Mouse (Mus musculus) hindbrain, embryonic 11.5 days (tissue): ENCODE measurements around the gene Snw1. TPM values are rescaled to one million over a fixed set of nuclear protein-coding genes. Genes with fewer than 3 reads are reported as not detected.

ENCODE experiments used
- ATAC-seq: fragments of 200-750 bp; cut with Nextera tagmentation; 2 replicates; pipeline ENCODE4 v1.8.0; 2017; ENCODE audit warnings: mild to moderate bottlenecking, moderate TSS enrichment, moderate library complexity; ENCODE audit not compliant: low FRiP score
- DNase-seq: peaks from one replicate; pipeline ENCODE4 v3.0.0-alpha.2; 2015; ENCODE audit warnings: low spot score
- H3K27ac ChIP-seq: fragments of 300-500 bp; sonication (generic); 2 replicates; pipeline ENCODE4 v1.5.1; 2014; ENCODE audit warnings: mild to moderate bottlenecking, low read depth, low read length
- H3K27me3 ChIP-seq: fragments of 300-500 bp; sonication (generic); 2 replicates; pipeline ENCODE4 v1.6.1; 2014; ENCODE audit warnings: mild to moderate bottlenecking, low read length, moderate library complexity, mixed read lengths; ENCODE audit not compliant: control insufficient read depth, insufficient read depth
- H3K36me3 ChIP-seq: fragments of 300-500 bp; sonication (generic); 2 replicates; pipeline ENCODE4 v1.6.1; 2014; ENCODE audit warnings: mild to moderate bottlenecking, low read length, moderate library complexity, mixed read lengths; ENCODE audit not compliant: control insufficient read depth, insufficient read depth
- H3K4me1 ChIP-seq: fragments of 300-500 bp; sonication (generic); replicated peaks from 2 replicates; pipeline ENCODE4 v1.6.1; 2014; ENCODE audit warnings: low read length, mixed read lengths; ENCODE audit not compliant: control insufficient read depth, insufficient read depth
- H3K4me2 ChIP-seq: fragments of 300-500 bp; sonication (generic); replicated peaks from 2 replicates; pipeline ENCODE4 v1.6.1; 2014; ENCODE audit warnings: mild to moderate bottlenecking, low read depth, low read length
- H3K4me3 ChIP-seq: fragments of 300-500 bp; sonication (generic); 2 replicates; pipeline ENCODE4 v1.5.1; 2014; ENCODE audit warnings: low read depth, low read length
- H3K9ac ChIP-seq: fragments of 300-500 bp; sonication (generic); 2 replicates; pipeline ENCODE4 v1.6.1; 2014; ENCODE audit warnings: low read depth, low read length
- H3K9me3 ChIP-seq: fragments of 300-500 bp; sonication (generic); 2 replicates; pipeline ENCODE4 v1.6.1; 2016; ENCODE audit warnings: low read length; ENCODE audit not compliant: control insufficient read depth
- WGBS: fragments of 180-500 bp; shearing (Covaris S2); extraction: QIAGEN DNeasy Blood & Tissue Kit; methylation state at CpG from one replicate; pipeline ENCODE4 v1.1.7; 2014; 5-methylcytosine and 5-hydroxymethylcytosine counted together
- polyA plus RNA-seq: library from polyadenylated mRNA; unstranded; fragments of >200 nt; fragmentation: Nextera tagmentation; extraction: Ambion mirVana; gene quantifications from 2 replicates; pipeline ENCODE4 v1.2.1, GENCODE M21; 2014

Snw1 gene
- polyA plus RNA-seq, 1 experiment from 2014 or later = 156 TPM

DNA sequence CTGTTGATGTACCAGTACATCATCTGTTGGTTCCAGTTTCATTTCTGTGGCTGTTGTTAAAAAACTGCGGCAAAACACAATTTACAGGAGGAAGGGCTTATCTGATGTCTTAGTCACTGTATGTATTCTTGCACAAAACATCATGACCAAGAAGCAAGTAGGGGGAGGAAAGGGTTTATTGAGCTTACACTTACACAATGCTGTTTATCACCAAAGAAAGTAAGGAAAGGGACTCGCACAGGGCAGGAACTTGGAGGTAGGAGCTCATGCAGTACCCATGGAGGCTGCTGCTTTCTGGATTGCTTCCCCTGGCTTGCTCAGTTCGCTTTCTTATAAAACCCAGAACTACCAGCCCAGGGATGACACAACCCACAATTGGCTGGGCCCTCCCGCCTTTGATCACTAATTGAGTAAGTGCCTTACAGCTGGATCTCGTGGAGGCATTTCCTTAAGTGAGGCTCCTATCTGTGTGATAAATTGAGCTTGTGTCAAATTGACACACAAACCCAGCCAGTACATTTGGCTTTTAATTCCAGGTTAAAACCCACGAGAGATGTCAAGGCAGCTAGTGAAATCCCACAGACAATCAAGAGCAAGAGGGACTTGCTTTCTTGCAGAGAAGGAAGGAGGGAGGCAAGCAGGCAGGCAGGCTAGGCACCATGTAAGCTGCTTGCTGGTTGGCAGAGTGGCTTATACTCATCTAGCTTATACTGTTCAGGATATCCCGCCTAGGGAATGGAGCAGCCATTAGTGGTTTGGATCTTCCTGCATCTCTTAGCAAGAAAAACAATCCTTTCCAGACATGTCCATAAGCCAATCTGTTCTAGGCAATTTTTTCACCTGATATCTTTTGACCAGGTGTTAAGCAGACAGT, 1.6 kb downstream of the Snw1 start:
- WGBS = 79% methylated on average over 7 of the region's 7 CpGs
- Histone ChIP-seq H3K36me3 (no peaks in the 10 kb centered on the region), H3K4me1 (no peaks in the 10 kb centered on the region), H3K9ac (0 out of 2 replicates have a peak overlapping the region, but pooled peaks have one; percentile 86), H3K9me3 (no peaks in the 10 kb centered on the region), H3K27me3 (no peaks in the 10 kb centered on the region), H3K27ac (no peak overlapping the region), H3K4me2 (peak overlapping the region; percentile 59), H3K4me3 (0 out of 2 replicates have a peak overlapping the region, but pooled peaks have one; percentile 73)
- DNase-seq (no peak), ATAC-seq (no peak)

GRCm38 (mm10) chr12:87464678-87465297, 7.3 kb downstream of the Snw1 start:
- 92% methylated on average over 6 of the region's 6 CpGs for WGBS
- Histone ChIP-seq H3K4me1 (no peaks in the 10 kb centered on the region), H3K27me3 (no peaks in the 10 kb centered on the region), H3K9ac (no peak overlapping the region), H3K4me3 (no peak overlapping the region), H3K4me2 (no peak overlapping the region), H3K9me3 (no peaks in the 10 kb centered on the region), H3K27ac (no peak overlapping the region), H3K36me3 (peaks cover 12% of the 10 kb centered on the region; the same call in 1 of the 2 replicates)
- DNase-seq = no peak
- no peak for ATAC-seq

- WGBS = 90% methylated on average over 9 of the region's 9 CpGs
- Histone ChIP-seq H3K4me3 (no peak overlapping the region), H3K36me3 (0 out of 2 replicates have a peak, but pooled peaks cover 3% of the 10 kb centered on the region), H3K9me3 (no peaks in the 10 kb centered on the region), H3K4me2 (no peak overlapping the region), H3K4me1 (no peaks in the 10 kb centered on the region), H3K9ac (no peak overlapping the region), H3K27me3 (no peaks in the 10 kb centered on the region), H3K27ac (no peak overlapping the region)
- ATAC-seq (no peak), DNase-seq (no peak)
Measured at GRCm38 (mm10) chr12:87449456-87449855, 22.6 kb downstream of the Snw1 start.

GRCm38 (mm10) chr12:87444211-87444610, 27.9 kb downstream of the Snw1 start:
- 0 out of 2 replicates have a peak, but pooled peaks cover 2% of the 10 kb centered on the region for H3K4me1 ChIP-seq
- peaks cover 10% of the 10 kb centered on the region; the same call in 1 of the 2 replicates for H3K36me3 ChIP-seq
- peak overlapping the region; percentile 92; the same call in 1 of the 2 replicates for H3K9ac ChIP-seq
- no peaks in the 10 kb centered on the region for H3K9me3 ChIP-seq
- H3K27ac ChIP-seq = no peak overlapping the region
- 6% methylated on average over 16 of the region's 16 CpGs for WGBS
- DNase-seq (peak; percentile 32), ATAC-seq (peak; percentile 39)
- peak overlapping the region; percentile 68 for H3K4me2 ChIP-seq
- H3K4me3 ChIP-seq = peak overlapping the region; percentile 99
- no peaks in the 10 kb centered on the region for H3K27me3 ChIP-seq

GRCm38 (mm10) chr12:87443700-87444122, 28.4 kb downstream of the Snw1 start, which contains the start of the genes Slirp and Alkbh1:
Slirp (plus strand) TSS chr12:87443896.
Alkbh1 (minus strand) TSS chr12:87444017.
- DNase-seq = peak; percentile 92
- H3K4me2 ChIP-seq = peak within 1 kb of the TSS; percentile 68
- under 1% methylated on average over 28 of the region's 28 CpGs for WGBS
- peaks cover 10% of the 10 kb centered on the region; the same call in 1 of the 2 replicates for H3K36me3 ChIP-seq
- 0 out of 2 replicates have a peak, but pooled peaks cover 2% of the 10 kb centered on the region for H3K4me1 ChIP-seq
- ATAC-seq = peak; percentile 96
- H3K27me3 ChIP-seq = no peaks in the 10 kb centered on the region
- H3K9me3 ChIP-seq = no peaks in the 10 kb centered on the region
- peak within 1 kb of the TSS; percentile 99 for H3K4me3 ChIP-seq
- H3K27ac ChIP-seq = peak within 1 kb of the TSS; percentile 66
- H3K9ac ChIP-seq = peak within 1 kb of the TSS; percentile 92

DNA sequence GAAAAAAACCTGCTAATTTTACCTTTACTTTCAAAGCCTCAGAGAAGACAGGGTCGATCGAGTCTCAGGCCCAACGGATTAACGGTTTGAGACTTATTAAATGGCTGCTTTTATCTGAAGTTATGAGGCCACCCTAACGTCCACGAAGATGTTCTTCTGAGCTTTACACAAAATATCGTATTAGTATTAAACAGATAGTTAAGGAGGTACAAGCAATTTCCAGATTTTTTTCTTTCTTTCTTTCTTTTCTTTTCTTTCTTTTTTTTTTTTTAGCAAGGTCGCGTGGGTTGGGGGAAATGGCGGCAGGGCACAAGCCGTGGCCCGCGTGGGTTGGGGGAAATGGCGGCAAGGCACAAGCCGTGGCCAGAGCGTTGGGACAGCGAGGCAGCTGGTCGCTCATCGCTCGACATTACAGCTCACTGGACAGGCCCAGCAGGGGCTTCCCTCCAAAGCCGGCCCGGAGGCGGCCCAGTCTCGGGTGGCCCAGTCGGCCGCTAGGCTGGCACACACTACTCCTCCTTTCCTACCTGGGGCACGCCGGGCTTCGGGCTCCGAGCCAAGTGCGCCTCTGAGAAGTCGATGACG, 28.9 kb downstream of the Snw1 start:
- under 1% methylated on average over 33 of the region's 33 CpGs for WGBS
- Histone ChIP-seq H3K4me2 (peak overlapping the region; percentile 68), H3K9ac (peak overlapping the region; percentile 92), H3K9me3 (no peaks in the 10 kb centered on the region), H3K36me3 (peaks cover 10% of the 10 kb centered on the region; the same call in 1 of the 2 replicates), H3K4me1 (0 out of 2 replicates have a peak, but pooled peaks cover 2% of the 10 kb centered on the region), H3K27ac (peak overlapping the region; percentile 66), H3K4me3 (peak overlapping the region; percentile 99), H3K27me3 (no peaks in the 10 kb centered on the region)
- peak; percentile 86 for ATAC-seq
- no peak for DNase-seq

- WGBS = 40% methylated on average over 12 of the region's 12 CpGs
- Histone ChIP-seq H3K4me2 (peak overlapping the region; percentile 68), H3K36me3 (peaks cover 13% of the 10 kb centered on the region; the same call in 1 of the 2 replicates), H3K4me3 (peak overlapping the region; percentile 99), H3K27me3 (no peaks in the 10 kb centered on the region), H3K4me1 (0 out of 2 replicates have a peak, but pooled peaks cover 2% of the 10 kb centered on the region), H3K27ac (no peak overlapping the region), H3K9me3 (no peaks in the 10 kb centered on the region), H3K9ac (peak overlapping the region; percentile 92)
- ATAC-seq (no peak), DNase-seq (peak; percentile 51)
Measured at GRCm38 (mm10) chr12:87442177-87443114, 29.6 kb downstream of the Snw1 start.
